Mouse (Mus musculus) midbrain, embryonic 12.5 days (tissue): ENCODE data around the gene Adamts18. TPM values are rescaled to one million over a fixed set of nuclear protein-coding genes. Genes with fewer than 3 reads are reported as not detected.

Experiments
- polyA plus RNA-seq: library from polyadenylated mRNA; unstranded; fragments of >200 nt; fragmentation: Nextera tagmentation; extraction: Ambion mirVana; gene quantifications from 2 replicates; pipeline ENCODE4 v1.2.1, GENCODE M21; 2016

Gene Adamts18
- polyA plus RNA-seq, 1 experiment from 2014 or later, result 1.1 TPM

Other genes starting within 250 kb of the Adamts18 start
- gene Mon1b, start 213.2 kb downstream of the Adamts18 start, polyA plus RNA-seq, result 11.5 and 12.6 TPM in 2 replicates
- gene Syce1l, start 205.5 kb downstream of the Adamts18 start, polyA plus RNA-seq, result not detected in 2 replicates